Mouse (Mus musculus): ENCODE data around the gene Rnf115. TPM values are rescaled to one million over a fixed set of nuclear protein-coding genes. Genes with fewer than 3 reads are reported as not detected.

The Rnf115 gene
- polyA plus RNA-seq, 1 experiment from 2014 or later: 54.2 TPM

GRCm38 (mm10) chr3:96834587-96835348, 107.3 kb downstream of the Rnf115 start:
- no peak for ATAC-seq (ENCODE audit: insufficient read depth)
- 70% methylated on average over 7 of the region's 7 CpGs for WGBS
- no peak overlapping the region for H3K4me2 ChIP-seq
- no peaks in the 10 kb centered on the region for H3K27me3 ChIP-seq (ENCODE audit: insufficient read depth, low read length)
- H3K9ac ChIP-seq: no peak overlapping the region
- no peak for TF ChIP-seq CTCF (IDR thresholded peaks at IDR 0.05; ENCODE audit: low read depth)
- no peaks in the 10 kb centered on the region for H3K9me3 ChIP-seq (ENCODE audit: low read depth, low read length)
- no peaks in the 10 kb centered on the region for H3K36me3 ChIP-seq (ENCODE audit: insufficient read depth)
- H3K27ac ChIP-seq (ENCODE audit: low read depth): no peak overlapping the region
- no peak overlapping the region for H3K4me3 ChIP-seq (ENCODE audit: low read depth, low read length)
- no peaks in the 10 kb centered on the region for H3K4me1 ChIP-seq (ENCODE audit: insufficient read depth)
- DNase-seq: no peak

DNA sequence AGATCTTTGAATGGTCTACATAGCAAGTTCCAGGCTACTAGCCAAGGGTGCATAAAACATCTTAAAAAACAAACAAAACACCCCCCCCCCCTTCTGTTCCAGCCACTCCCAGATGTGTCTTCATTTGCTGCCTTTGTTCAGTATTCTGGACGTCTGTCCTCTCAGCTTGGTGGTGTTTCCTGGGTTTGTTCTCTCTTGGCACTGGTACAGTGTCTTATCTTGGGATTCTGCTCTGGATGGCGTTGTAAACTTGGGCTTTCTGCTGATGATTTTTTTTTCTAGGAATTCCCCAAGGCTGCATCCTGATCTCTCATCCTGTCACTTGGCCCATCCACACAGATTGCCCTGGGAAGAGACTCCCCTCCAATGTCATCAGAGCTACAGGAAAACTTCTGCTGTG, 109.0 kb downstream of the Rnf115 start:
- Histone ChIP-seq H3K27me3 (ENCODE audit: insufficient read depth, low read length) (no peaks in the 10 kb centered on the region), H3K4me3 (ENCODE audit: low read depth, low read length) (no peak overlapping the region), H3K4me2 (no peak overlapping the region), H3K9ac (no peak overlapping the region), H3K36me3 (ENCODE audit: insufficient read depth) (no peaks in the 10 kb centered on the region), H3K9me3 (ENCODE audit: low read depth, low read length) (no peaks in the 10 kb centered on the region), H3K4me1 (ENCODE audit: insufficient read depth) (no peaks in the 10 kb centered on the region), H3K27ac (ENCODE audit: low read depth) (no peak overlapping the region)
- no peak for TF ChIP-seq CTCF (IDR thresholded peaks at IDR 0.05; ENCODE audit: low read depth)
- 26% methylated on average over 2 of the region's 2 CpGs for WGBS
- ATAC-seq (ENCODE audit: insufficient read depth): no peak
- no peak for DNase-seq

GRCm38 (mm10) chr3:96838996-96839645, 111.7 kb downstream of the Rnf115 start:
- ATAC-seq (ENCODE audit: insufficient read depth) (no peak), DNase-seq (no peak)
- Histone ChIP-seq H3K27me3 (ENCODE audit: insufficient read depth, low read length) (no peaks in the 10 kb centered on the region), H3K4me2 (no peak overlapping the region), H3K4me3 (ENCODE audit: low read depth, low read length) (no peak overlapping the region), H3K9ac (no peak overlapping the region), H3K4me1 (ENCODE audit: insufficient read depth) (no peaks in the 10 kb centered on the region), H3K36me3 (ENCODE audit: insufficient read depth) (no peaks in the 10 kb centered on the region), H3K27ac (ENCODE audit: low read depth) (no peak overlapping the region), H3K9me3 (ENCODE audit: low read depth, low read length) (no peaks in the 10 kb centered on the region)
- WGBS: 58% methylated on average over 7 of the region's 7 CpGs
- no peak for TF ChIP-seq CTCF (IDR thresholded peaks at IDR 0.05; ENCODE audit: low read depth)

Other genes with a start within 250 kb of the Rnf115 start
- 0.20 and 0.35 TPM in 2 replicates for gene Hfe2, start 202.5 kb upstream of the Rnf115 start, polyA plus RNA-seq (2014; fragmentation: Nextera tagmentation; extraction: Ambion mirVana)
- gene Txnip, start 169.7 kb upstream of the Rnf115 start, polyA plus RNA-seq (2014; fragmentation: Nextera tagmentation; extraction: Ambion mirVana): 77.2 and 96.5 TPM in 2 replicates
- gene Gm16253, start 150.7 kb upstream of the Rnf115 start, polyA plus RNA-seq (2014; fragmentation: Nextera tagmentation; extraction: Ambion mirVana): 0.89 and 1.2 TPM in 2 replicates
- gene Polr3gl, start 133.5 kb upstream of the Rnf115 start, polyA plus RNA-seq (2014; fragmentation: Nextera tagmentation; extraction: Ambion mirVana): 17.8 and 22.9 TPM in 2 replicates
- 2.0 and 2.5 TPM in 2 replicates for gene Ankrd34a, start 131.0 kb upstream of the Rnf115 start, polyA plus RNA-seq (2014; fragmentation: Nextera tagmentation; extraction: Ambion mirVana)
- 7.9 and 8.3 TPM in 2 replicates for gene Lix1l, start 126.5 kb upstream of the Rnf115 start, polyA plus RNA-seq (2014; fragmentation: Nextera tagmentation; extraction: Ambion mirVana)
- 163 TPM in 2 replicates for gene Rbm8a, start 97.7 kb upstream of the Rnf115 start, polyA plus RNA-seq (2014; fragmentation: Nextera tagmentation; extraction: Ambion mirVana)
- 55.8 and 56.5 TPM in 2 replicates for gene Pex11b, start 92.3 kb upstream of the Rnf115 start, polyA plus RNA-seq (2014; fragmentation: Nextera tagmentation; extraction: Ambion mirVana)
- 0.09 and 0.24 TPM in 2 replicates for gene Gm42957, start 92.2 kb upstream of the Rnf115 start, polyA plus RNA-seq (2014; fragmentation: Nextera tagmentation; extraction: Ambion mirVana)
- gene Itga10, start 82.1 kb upstream of the Rnf115 start, polyA plus RNA-seq (2014; fragmentation: Nextera tagmentation; extraction: Ambion mirVana): 0.70 and 1.2 TPM in 2 replicates
- 0.12 and 0.15 TPM in 2 replicates for gene Ankrd35, start 57.5 kb upstream of the Rnf115 start, polyA plus RNA-seq (2014; fragmentation: Nextera tagmentation; extraction: Ambion mirVana)
- gene Pias3, start 31.3 kb upstream of the Rnf115 start, polyA plus RNA-seq (2014; fragmentation: Nextera tagmentation; extraction: Ambion mirVana): 44.0 and 49.1 TPM in 2 replicates
- 7.1 and 8.2 TPM in 2 replicates for gene Nudt17, start 19.1 kb upstream of the Rnf115 start, polyA plus RNA-seq (2014; fragmentation: Nextera tagmentation; extraction: Ambion mirVana)
- 33.7 and 34.2 TPM in 2 replicates for gene Polr3c, start within 50 bp of the Rnf115 start, polyA plus RNA-seq (2014; fragmentation: Nextera tagmentation; extraction: Ambion mirVana)
- gene Pdzk1, start 101.6 kb downstream of the Rnf115 start, polyA plus RNA-seq (2014; fragmentation: Nextera tagmentation; extraction: Ambion mirVana): 0.08 TPM in 1 of 2 replicates, not detected in the other
- 0.07 and 0.09 TPM in 2 replicates for gene Cd160, start 101.7 kb downstream of the Rnf115 start, polyA plus RNA-seq (2014; fragmentation: Nextera tagmentation; extraction: Ambion mirVana)
- 6.3 and 6.4 TPM in 2 replicates for gene Gja5, start 177.0 kb downstream of the Rnf115 start, polyA plus RNA-seq (2014; fragmentation: Nextera tagmentation; extraction: Ambion mirVana)
- 35.4 and 43.6 TPM in 2 replicates for gene Gpr89, start 177.7 kb downstream of the Rnf115 start, polyA plus RNA-seq (2014; fragmentation: Nextera tagmentation; extraction: Ambion mirVana)
- gene Gja8, start 198.4 kb downstream of the Rnf115 start, polyA plus RNA-seq (2014; fragmentation: Nextera tagmentation; extraction: Ambion mirVana): not detected in 2 replicates